Mouse (Mus musculus) cerebellum, adult 2 months (tissue): ENCODE data around the gene Fam228a.

ENCODE experiments used
- CTCF ChIP-seq: fragments of 200-500 bp; IDR thresholded peaks from 2 replicates; pipeline ENCODE4 v1.5.1; 2011; ENCODE audit warnings: low read depth, mild to moderate bottlenecking, control low read depth, low read length, moderate library complexity, borderline replicate concordance; ENCODE audit not compliant: insufficient read depth
- POLR2A ChIP-seq: fragments of 200-500 bp; IDR thresholded peaks from 2 replicates; pipeline ENCODE4 v1.6.1; 2011; ENCODE audit warnings: low read length, control low read depth, borderline replicate concordance; ENCODE audit not compliant: insufficient read depth

- TF ChIP-seq POLR2A (no peak), CTCF (no peak)
Observed at GRCm38 (mm10) chr12:4685441-4685840, 52.8 kb downstream of the Fam228a start.
